Mouse (Mus musculus): ENCODE measurements at regions not wholly inside any gene's neighbourhood (a gene's known extent, or its start where the extent isn't known, plus 50 kb on each side); places are given as distances from the start of the nearest gene placed in this dataset.

DNA sequence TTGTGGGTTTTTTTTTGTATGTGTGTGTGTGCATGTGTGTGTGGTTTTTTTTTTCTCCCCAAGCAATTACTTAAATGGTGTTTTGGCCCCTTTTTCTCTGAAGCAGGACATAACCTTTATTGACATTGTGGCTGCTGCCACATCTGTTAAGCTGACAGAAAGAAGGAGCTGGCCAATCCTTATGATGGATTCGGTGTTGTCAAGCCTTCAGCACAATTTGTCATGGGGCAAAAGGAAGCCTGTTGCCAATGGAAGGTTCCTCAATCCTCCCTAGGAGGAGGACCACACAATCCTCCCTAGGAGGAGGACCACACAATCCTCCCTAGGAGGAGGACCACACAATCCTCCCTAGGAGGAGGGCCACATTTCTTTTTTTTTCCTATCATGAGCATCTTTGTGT is 371.0 kb downstream of the Nuf2 start:
- intact Hi-C loops (cut with DNase I): no loop called here
- DNase-seq: no peak

DNA sequence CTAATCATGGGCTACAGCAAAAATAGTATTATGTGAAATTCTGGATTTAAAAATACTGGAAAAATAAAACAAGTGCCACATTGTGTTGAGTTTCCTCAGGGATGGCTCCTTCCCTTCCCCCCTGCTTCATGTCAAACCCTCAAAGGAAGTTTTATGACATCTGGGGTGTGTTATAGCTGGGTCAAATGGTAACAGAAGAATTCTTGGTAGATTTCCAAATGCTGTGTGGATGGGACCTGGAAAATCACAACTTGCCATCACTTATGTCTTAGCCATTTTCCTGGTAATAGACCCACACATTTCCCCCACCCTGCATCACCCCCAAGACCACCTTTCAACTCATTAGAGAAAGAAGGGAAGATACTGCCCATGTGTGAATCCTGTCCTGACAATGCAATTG is 371.5 kb downstream of the Nuf2 start:
- DNase-seq: no peak
- intact Hi-C loops (cut with DNase I): no loop called here

DNA sequence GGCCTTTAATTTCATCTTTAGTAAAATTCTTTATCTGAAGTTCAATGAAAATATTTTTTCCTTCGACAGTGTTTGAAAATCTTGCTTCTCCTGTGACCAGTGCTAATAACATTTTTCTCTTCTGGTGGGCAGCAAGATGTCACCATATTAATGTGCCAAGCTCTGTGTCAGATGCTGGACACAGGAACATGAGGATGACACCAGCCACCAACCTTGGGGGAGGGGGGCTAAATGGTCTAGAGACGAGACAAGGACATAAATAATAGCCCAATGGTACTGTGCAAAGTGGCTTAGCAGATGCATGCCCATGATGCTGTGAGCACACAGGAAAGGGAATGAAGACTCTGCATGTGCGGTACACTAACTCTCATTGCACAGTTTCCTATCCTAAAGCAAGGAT is 373.8 kb downstream of the Nuf2 start:
- intact Hi-C loops (cut with DNase I): no loop called here
- peak; percentile 5 for DNase-seq

DNA sequence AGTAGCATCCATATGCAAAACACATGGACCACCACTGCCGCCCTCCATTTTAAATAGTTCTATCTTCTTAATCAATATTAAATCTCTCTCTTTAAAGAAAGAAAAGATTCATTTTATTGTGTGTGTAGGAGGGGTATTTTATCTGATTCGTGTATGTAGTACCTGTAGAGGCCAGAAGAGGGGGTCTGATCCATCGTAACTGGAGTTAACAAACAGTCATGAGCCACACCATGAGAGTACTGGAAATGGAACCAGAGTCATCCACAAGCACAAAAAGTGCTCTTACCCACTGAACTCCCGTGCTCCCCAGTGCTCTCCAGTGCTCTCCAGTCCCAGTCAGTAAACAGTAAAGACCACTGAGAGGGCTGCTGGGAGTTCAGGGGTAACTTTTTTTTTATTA is 374.4 kb downstream of the Nuf2 start:
- intact Hi-C loops (cut with DNase I): no loop called here
- DNase-seq: no peak

DNA sequence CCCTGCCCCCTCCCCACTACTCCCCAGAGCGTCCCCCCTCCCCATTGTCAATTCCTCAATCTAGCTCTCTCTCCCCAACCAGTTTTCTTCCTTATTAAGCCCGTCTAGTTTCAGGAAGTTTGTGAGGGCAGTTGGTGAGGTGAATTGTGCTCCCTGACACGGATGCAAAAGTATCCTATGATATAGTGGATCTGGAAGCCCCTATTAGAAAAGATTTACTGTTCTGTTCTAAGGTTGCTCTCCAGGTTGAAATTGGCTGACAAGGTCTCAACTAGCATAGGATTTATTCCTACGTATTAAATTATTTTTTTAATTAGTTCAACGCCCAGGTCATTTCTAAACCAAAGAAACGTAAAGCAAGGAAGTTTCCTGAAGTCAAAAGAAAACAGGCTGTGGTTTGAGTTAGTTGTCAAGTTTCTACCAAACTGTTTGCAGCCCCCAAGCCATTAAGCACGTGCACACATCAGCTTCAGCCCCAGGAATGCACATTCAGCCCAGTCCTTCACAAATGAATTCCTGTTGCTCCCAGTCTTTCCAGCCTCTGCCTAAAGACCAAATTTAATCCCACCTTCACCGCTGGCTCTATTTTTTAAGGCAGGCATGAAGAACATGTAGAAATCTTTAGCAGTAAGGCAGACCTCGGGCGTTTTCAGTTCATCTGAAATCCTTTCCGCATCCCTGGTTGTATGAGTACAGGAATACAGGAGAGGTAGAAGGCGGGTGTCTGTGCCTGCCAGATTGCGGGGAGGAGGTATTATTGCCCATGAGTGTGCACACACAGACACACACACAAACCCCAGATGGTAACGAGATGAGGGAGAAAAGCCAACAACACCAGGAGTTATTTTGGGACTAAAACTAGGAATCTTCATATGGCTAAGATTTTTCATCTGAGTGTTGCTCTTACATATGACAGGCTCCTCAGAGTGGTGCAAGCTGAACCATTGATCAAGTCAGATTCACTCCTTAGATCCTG is 375.5 kb downstream of the Nuf2 start:
- intact Hi-C loops (cut with DNase I): no loop called here
- DNase-seq: no peak

DNA sequence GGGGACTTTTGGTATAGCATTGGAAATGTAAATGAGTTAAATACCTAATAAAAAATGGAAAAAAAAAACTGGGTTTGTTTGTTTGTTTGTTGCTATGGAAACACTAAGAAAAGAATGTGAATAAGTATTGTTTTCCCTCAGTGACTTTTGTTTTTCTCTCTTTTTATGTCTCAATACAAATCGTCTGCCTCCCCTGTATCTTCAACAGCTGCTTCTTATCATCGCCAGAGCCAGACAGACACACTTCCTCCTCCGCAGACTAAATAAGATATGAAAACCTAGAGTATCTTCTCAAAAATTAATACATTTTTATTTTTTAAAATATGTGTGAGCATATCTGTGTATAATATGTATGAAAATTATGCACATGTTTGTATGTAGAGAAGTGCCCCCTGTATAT is 389.0 kb downstream of the Nuf2 start:
- DNase-seq: no peak
- intact Hi-C loops (cut with DNase I): no loop called here

DNA sequence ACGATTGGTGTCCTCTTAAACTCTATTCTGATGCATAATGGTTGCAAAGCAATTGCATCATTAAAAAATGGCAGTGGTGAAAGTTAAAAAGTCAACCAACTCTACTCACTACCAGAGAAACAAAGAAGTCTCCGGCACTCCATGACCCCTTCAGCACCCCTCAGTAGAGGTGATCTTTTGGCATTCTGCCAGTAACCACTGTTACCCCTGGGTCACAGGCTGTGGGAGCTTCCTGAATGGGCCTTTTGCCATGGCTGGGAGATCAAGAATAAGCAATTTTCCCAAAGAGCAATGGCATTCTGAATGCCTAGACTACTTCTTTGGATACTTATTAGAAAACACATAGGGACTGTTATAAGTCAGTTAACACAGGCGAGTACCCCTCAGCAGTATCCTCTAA is 391.2 kb downstream of the Nuf2 start:
- DNase-seq: peak; percentile 4
- intact Hi-C loops (cut with DNase I): no loop called here

DNA sequence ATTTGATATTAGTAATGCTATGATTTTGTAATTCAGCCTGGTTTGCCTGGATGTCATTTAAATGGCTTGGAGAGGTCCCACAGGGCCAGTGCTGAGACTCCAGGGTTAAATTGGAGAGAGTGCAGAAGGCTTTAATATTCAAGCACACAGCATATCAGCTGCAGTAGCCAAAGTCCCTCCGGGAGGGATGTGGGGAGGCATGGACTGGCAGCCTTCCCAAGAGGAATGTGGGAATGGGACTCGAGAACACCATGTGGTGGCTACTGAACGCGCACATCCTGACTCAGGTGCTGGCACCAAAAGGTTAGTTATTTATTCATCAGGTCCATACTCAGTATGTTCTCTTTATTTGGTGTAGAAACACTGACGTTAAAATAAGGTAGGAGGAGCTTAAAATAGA is 391.8 kb downstream of the Nuf2 start:
- peak; percentile 35 for DNase-seq
- intact Hi-C loops (cut with DNase I): no loop called here

DNA sequence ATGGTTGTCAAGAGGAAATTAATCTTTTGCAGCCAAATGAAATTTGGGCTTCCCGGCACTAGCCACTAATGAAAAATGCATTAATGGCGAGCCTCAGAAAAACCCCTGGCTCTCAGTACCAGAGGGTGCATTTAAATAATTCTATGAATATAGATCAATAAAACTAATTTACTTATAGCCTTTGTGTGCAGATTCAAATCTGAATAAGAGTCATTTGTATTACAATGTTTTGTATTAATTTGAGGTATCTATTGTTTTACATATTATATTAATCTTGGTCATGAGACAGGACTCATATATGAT is 392.1 kb downstream of the Nuf2 start:
- intact Hi-C loops (cut with DNase I): no loop called here
- DNase-seq: no peak

DNA sequence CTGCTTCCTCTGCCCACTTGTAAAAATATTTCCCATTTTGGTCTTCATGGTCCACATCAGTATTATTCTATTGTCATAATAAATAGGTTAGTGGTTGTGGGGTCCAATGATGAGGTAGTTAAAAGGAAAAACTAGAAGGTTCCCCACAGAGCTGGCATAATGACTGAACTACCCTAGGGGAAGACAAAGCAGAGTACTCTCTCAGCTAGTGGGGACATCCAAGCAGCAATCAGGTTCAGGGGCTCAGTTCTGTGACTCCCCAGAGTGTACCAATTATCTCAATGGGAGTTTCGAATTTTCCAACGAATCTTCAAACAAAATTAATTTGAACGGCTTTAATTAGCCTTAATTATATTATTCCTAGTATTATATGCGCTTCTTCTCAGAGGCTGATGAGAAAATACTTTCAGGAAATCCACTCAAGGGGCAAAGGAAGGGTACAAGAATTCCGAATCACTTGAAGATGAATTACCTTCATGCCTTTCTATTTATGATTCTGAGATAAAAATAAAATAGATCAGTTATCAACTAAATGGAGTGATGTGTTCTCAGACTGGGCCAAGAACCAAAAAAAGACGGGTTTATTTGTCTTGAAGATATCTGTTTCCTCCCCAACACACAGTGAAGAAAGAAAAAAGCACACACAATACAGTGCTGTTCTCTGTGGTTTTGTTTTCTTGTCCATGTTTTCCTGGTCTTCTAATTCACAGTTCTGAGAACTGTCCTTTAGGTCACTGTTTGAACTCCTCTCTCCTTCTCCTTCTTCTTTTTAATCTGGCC is 392.7 kb downstream of the Nuf2 start:
- intact Hi-C loops (cut with DNase I): no loop called here
- no peak for DNase-seq

DNA sequence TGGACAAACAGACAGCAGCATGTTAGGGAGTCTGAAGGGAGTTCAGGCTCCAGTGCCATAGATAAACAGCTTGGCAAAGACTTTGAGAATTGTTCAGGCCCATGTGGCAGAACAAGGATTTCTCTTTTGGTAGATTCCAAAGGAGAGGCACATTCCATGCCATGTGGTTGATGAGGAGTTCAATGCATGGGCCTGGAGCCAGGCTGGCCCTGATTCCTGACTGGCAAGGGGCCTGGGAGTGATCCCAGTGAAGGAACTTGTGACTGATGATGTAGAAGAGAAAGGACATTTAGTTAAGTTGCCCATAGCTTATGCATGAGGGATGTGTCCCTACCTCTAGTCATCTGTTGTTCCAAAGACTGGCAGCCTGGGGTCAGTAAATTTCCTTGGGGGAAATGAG is 395.7 kb downstream of the Nuf2 start:
- intact Hi-C loops (cut with DNase I): no loop called here
- peak; percentile 26 for DNase-seq

DNA sequence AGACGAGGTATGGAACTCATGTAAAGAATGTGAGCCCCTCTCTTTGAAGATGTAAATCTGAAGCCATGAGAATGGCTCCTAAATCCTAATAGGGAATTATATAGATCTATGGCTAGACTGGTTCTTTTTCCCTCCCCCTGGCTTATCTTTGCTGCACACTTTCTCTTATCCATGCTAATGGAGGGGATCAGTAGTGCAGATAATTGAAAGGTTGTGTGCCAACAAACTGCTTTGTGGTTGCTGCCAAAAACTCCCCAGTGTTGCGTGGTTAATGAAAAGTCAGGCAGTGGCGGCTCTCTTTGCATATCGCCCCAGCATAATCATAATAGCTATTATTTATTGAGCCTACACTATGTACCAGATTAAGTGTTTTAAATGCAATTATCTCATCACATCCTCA is 427.6 kb downstream of the Nuf2 start:
- intact Hi-C loops (cut with DNase I): no loop called here
- peak; percentile 36 for DNase-seq

DNA sequence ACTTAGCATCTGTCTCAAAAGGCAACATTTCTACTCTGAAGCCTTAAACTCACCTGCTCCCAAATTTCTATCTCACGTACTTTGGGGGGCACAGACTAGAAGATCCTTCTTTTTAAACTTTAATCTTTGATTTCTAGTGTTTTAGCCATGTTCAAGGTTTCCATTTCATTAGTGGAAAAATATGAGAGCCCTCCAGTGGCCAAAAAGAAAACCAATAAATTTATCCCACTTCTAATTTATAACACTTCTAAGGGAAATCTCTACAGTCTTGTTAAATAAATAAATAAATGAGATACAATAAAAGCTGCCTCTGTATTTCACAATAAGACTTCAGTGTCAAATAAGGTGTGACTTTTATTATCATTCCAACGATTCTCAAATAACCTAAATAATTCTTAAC is 428.2 kb downstream of the Nuf2 start:
- DNase-seq: no peak
- intact Hi-C loops (cut with DNase I): no loop called here

DNA sequence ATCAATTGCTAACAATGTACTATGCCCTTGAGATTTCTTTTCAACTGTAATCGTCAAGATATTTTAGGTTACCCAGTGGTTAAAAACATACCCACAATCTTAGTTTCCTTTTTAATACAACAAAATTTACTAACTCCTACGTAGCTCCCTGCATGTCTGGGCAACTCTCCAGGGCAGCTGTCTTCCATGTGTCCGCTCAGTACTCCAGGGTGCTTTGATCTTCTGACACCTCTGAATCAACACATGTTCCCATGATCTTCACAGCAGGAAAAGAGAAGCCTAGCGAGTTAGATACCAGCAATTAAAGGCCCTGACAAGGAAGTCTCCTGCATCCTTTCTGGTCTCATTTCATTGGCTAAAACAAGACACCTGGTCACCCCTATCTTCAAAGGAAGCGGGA is 432.0 kb downstream of the Nuf2 start:
- intact Hi-C loops (cut with DNase I): no loop called here
- DNase-seq: peak; percentile 15

DNA sequence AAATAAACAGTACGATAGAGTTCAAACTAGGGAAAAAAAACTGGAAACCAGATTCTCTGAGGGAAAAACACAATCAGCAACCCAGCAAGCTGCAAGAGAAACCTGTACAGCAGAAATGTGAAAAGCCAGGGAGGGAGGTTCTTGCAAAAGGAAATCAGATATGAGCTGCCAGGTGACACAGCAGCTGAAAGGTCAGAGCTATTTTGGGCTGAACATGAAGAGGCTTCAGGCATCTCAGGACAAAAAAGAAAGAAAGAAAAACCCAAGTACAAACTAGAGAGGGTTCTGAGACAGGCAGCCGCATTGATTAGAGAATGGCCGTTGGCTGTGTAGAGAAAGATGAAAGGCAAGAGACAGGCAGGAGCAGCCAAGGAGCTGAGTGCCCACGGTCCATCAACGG is 434.5 kb downstream of the Nuf2 start:
- DNase-seq: no peak
- intact Hi-C loops (cut with DNase I): no loop called here

DNA sequence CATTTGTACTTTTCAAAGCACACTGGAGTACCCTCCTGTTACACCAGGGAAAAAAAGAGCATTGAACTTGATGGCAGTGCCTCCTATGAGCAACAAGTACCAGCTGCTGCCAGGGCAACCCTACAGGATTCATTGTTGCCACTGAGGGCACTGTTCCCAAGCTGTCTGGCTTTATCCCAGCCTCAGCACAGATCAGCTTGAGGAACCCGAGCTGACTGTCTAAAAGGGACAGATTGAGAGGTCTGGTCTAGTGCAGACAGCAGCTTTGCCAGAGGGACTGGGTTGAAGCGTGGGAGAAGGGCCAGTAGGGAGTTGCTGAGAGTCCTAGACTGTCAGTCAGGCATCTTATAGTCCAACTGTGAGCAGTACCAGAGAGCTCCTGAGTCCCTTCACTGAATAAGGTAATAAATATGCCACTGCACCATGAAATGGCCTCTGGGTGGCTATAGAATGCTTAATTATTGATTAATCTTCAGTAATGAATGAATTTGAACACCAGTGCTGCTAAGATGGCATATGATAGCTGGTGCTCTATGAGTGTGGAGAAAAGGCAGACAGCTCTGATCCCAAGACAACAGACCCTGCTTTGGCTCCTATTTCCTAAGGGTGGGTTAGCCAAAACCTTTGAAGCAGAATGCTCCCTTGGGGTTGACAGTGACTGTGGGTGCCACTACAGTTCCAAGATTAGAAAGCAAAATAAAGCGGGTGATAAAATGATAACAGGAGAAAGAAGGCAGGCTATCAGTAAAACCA is 437.5 kb downstream of the Nuf2 start:
- DNase-seq: peak; percentile 88
- intact Hi-C loops (cut with DNase I): no loop called here

DNA sequence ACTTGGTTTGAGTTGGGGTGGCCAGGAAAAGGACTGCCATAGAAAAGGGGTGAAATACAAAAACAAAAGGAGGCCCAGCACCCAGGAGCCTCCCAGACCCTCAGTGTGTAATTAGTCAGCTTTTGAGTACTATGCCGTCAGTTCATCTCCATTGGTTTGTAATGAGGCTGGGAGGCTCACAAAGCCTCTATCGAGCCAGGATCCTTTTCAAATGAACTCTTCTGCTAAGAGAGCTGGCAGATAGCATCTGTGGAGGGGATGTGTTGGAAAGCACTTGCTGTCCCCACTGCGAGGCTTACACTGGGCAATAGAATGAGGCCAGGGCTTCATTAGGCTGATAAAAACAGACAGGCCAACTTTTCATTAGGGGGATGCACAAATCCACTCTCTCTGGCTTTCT is 445.2 kb downstream of the Nuf2 start:
- DNase-seq: peak; percentile 10
- intact Hi-C loops (cut with DNase I): no loop called here

DNA sequence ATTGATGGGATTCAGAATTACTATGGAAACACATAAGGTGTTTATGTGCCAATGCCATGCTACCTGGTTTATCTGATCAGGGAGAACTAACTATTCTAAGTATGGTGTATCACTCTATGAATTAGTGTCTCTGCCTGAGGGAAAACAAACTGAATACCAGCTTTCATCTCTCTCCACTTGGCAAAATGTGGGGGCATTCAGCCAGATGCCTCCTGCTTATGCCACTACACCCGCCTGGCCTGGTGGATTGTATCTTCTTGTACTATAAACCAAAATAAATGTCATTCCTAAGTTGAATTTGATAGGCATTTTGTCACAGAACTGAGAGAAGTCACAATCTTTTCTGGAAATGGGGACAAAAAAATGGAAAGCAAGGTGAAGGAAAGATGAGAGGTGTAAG is 450.6 kb downstream of the Nuf2 start:
- intact Hi-C loops (cut with DNase I): no loop called here
- no peak for DNase-seq

DNA sequence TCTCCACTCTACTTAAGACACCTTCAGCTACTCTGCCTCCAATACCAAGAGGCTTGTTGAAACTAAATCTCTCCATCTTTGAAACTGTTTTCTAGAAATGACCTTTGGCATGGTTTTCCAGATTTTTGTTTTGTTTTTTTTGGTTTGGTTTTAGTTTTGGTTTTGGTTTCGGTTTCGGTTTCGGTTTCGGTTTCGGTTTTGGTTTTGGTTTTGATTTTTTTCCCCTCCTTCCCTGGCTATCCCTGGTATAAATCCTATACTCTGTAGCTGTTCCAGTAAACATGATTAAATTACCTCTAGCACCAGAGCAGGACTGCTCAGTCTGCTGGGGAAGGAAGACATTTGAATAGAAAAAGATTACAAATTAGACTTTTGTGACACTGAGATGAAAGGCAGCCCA is 454.0 kb downstream of the Nuf2 start:
- intact Hi-C loops (cut with DNase I): no loop called here
- no peak for DNase-seq

DNA sequence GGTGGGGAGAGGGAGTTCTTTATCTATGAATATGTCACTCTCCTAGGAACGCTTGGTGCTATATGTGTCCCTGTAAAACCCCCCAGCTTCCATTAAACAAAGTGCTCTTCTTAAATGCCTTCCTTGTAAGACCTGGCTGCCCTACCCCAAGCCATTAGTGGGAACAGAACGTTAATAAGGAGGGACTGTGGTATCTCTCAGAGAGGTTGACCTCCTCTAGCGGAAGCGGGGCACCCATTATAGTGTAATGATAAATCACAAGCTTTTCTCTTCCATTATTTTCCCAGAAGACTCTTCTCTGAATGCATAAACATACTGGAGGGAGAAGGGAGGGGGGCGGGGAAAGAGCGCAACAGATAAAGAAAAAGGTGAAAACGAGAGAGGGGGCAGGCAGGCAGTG is 455.3 kb downstream of the Nuf2 start:
- DNase-seq: no peak
- intact Hi-C loops (cut with DNase I): no loop called here

DNA sequence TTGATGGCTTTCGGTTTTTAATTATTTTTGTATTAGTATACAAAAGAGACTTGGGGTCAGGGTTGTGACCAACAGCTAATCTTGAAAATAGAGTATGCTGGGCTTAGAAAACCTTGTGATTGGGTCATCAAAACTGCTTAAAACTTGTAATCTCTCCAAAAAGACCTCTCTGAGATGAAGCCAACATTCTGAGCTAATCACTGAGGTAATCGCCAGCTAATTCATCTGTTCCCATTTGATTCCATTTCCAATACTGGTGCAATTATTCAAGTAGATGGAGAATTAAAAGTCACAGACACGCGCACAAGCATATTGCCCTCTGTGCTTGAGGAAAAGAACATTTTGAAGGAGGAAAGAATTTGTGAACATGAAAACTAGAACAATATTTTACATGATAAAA is 459.9 kb downstream of the Nuf2 start:
- DNase-seq: no peak
- intact Hi-C loops (cut with DNase I): no loop called here

DNA sequence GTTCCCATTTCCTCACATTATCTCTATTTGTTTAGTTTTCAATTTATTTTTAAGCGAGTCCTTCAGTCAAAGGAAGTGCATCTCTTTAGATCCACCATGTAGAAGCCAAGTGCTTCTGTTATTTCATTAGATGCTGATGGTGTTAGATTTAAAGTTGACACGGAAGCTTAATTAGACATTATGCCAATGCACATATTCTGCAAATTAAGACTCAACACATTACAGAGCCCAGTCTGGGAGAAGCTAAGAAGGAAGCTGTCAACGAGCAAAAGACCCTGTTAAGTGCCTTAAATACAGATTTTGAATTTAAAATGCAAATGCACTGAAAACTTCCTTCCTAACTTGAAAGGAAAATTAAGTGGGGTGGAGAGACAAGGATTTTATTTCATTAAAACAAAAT is 461.6 kb downstream of the Nuf2 start:
- intact Hi-C loops (cut with DNase I): no loop called here
- DNase-seq: no peak
